Mouse (Mus musculus) heart, postnatal 25 days (tissue): ENCODE measurements around the gene Cyp2b19. TPM values are rescaled to one million over a fixed set of nuclear protein-coding genes. Genes with fewer than 3 reads are reported as not detected.

Source experiments
- DNase-seq: peaks from one replicate; pipeline ENCODE4 v3.0.0; 2022; ENCODE audit warnings: low spot score
- intact Hi-C: fragments of 180-260 bp; cut with DNase I; formaldehyde crosslinking; loops from one replicate; pipeline ENCODE4 v1.15.1; 2025
- total RNA-seq, 2 experiments: library from RNA; stranded (reverse); gene quantifications; 2 replicates each; pipeline ENCODE4 v1.2.3; 2021

Gene Cyp2b19
- total RNA-seq, 2 experiments from 2014 or later, result not detected

- intact Hi-C loops, result no loop called here
- DNase-seq, result no peak
These were observed 51.6 kb downstream of the Cyp2b19 start, which contains the start of gene Cyp2g1 for GRCm38 (mm10) chr7:26808592-26808991. TSS of gene Cyp2g1 (plus strand) at chr7:26808892.

Other genes with a start within 250 kb of the Cyp2b19 start
- not detected for gene Nlrp9a, start 222.1 kb upstream of the Cyp2b19 start, total RNA-seq
- gene Vmn1r185, start 138.7 kb upstream of the Cyp2b19 start, total RNA-seq, result not detected
- gene Cyp2b23, start 70.7 kb upstream of the Cyp2b19 start, total RNA-seq, result not detected
- not detected for gene Cyp2g1, start 51.8 kb downstream of the Cyp2b19 start, total RNA-seq
- gene Cyp2a5, start 78.2 kb downstream of the Cyp2b19 start, total RNA-seq, result not detected
- gene Cyp2a22, start 182.2 kb downstream of the Cyp2b19 start, total RNA-seq, result not detected